Mouse (Mus musculus) c-Kit-negative CD71-positive TER-119-positive erythroid progenitor cells, embryonic 14.5 days (primary cell): Measurements from ENCODE around the gene Zfp512b.

Source experiments
- DNase-seq: peaks from one replicate; pipeline ENCODE4 v3.0.0-alpha.2; 2013; ENCODE audit warnings: low read depth, low spot score

Gene Zfp512b

GRCm38 (mm10) chr2:181589732-181590105 is 2.9 kb downstream of the Zfp512b start:
- DNase-seq, result no peak

GRCm38 (mm10) chr2:181589011-181589731 is 3.4 kb downstream of the Zfp512b start:
- no peak for DNase-seq

- DNase-seq, result no peak
Measured at GRCm38 (mm10) chr2:181588229-181588780, 4.3 kb downstream of the Zfp512b start.

GRCm38 (mm10) chr2:181587796-181588195 is 4.8 kb downstream of the Zfp512b start:
- DNase-seq, result no peak

- no peak for DNase-seq
Measured at GRCm38 (mm10) chr2:181586124-181586523, 6.5 kb downstream of the Zfp512b start.

GRCm38 (mm10) chr2:181585506-181585905 is 7.1 kb downstream of the Zfp512b start:
- no peak for DNase-seq

- no peak for DNase-seq
Measured at GRCm38 (mm10) chr2:181584411-181584942, 8.1 kb downstream of the Zfp512b start, which contains the start of gene Uckl1. TSS of gene Uckl1 (minus strand) at chr2:181584892.

GRCm38 (mm10) chr2:181583460-181584257 is 8.9 kb downstream of the Zfp512b start:
- DNase-seq, result no peak

- DNase-seq, result no peak
Measured at GRCm38 (mm10) chr2:181582939-181583338, 9.7 kb downstream of the Zfp512b start.

GRCm38 (mm10) chr2:181582358-181582757 is 10.2 kb downstream of the Zfp512b start:
- DNase-seq, result no peak

- peak; percentile 63 for DNase-seq
Measured at GRCm38 (mm10) chr2:181581402-181582120, 11.0 kb downstream of the Zfp512b start.

GRCm38 (mm10) chr2:181581016-181581401 is 11.6 kb downstream of the Zfp512b start:
- peak; percentile 83 for DNase-seq

GRCm38 (mm10) chr2:181580131-181580772 is 12.4 kb downstream of the Zfp512b start:
- no peak for DNase-seq

GRCm38 (mm10) chr2:181579681-181580080 is 12.9 kb downstream of the Zfp512b start:
- DNase-seq, result no peak

GRCm38 (mm10) chr2:181578790-181579618 is 13.6 kb downstream of the Zfp512b start:
- no peak for DNase-seq

GRCm38 (mm10) chr2:181577981-181578581 is 14.5 kb downstream of the Zfp512b start:
- DNase-seq, result no peak

- no peak for DNase-seq
Measured at GRCm38 (mm10) chr2:181577126-181577525, 15.5 kb downstream of the Zfp512b start.

GRCm38 (mm10) chr2:181576613-181577012 is 16.0 kb downstream of the Zfp512b start:
- DNase-seq, result no peak

GRCm38 (mm10) chr2:181574921-181575545 is 17.6 kb downstream of the Zfp512b start:
- no peak for DNase-seq
